Mouse (Mus musculus): Measurements from ENCODE around the gene Atp8b2. TPM values are rescaled to one million over a fixed set of nuclear protein-coding genes. Genes with fewer than 3 reads are reported as not detected.

The Atp8b2 gene
- total RNA-seq, 2 experiments from 2014 or later: 112 to 129 TPM

- DNase-seq (ENCODE audit: extremely low spot score in 1 of 2, low spot score in 2 of 2): no peak
- no peak for TF ChIP-seq CTCF (IDR thresholded peaks at IDR 0.05)
- Histone ChIP-seq H3K27ac (no peak overlapping the region), H3K4me3 (no peak overlapping the region)
- intact Hi-C loops (cut with DNase I): no loop called here
Measured at GRCm38 (mm10) chr3:89896571-89896970, 66.7 kb downstream of the Atp8b2 start.

GRCm38 (mm10) chr3:89892517-89893106 is 70.7 kb downstream of the Atp8b2 start:
- Histone ChIP-seq H3K4me3 (no peak overlapping the region), H3K27ac (no peak overlapping the region)
- DNase-seq (ENCODE audit: extremely low spot score in 1 of 2, low spot score in 2 of 2): no peak
- intact Hi-C loops (cut with DNase I): no loop called here
- no peak for TF ChIP-seq CTCF (IDR thresholded peaks at IDR 0.05)

- Histone ChIP-seq H3K27ac (no peak overlapping the region), H3K4me3 (no peak overlapping the region)
- DNase-seq (ENCODE audit: extremely low spot score in 1 of 2, low spot score in 2 of 2): no peak
- no peak for TF ChIP-seq CTCF (IDR thresholded peaks at IDR 0.05)
- intact Hi-C loops (cut with DNase I): no loop called here
Measured at GRCm38 (mm10) chr3:89891696-89892095, 71.6 kb downstream of the Atp8b2 start.

- intact Hi-C loops (cut with DNase I): no loop called here
- no peak for DNase-seq (ENCODE audit: extremely low spot score in 1 of 2, low spot score in 2 of 2)
- H3K4me3 ChIP-seq: no peak overlapping the region
- no peak overlapping the region for H3K27ac ChIP-seq
- no peak for TF ChIP-seq CTCF (IDR thresholded peaks at IDR 0.05)
Measured at GRCm38 (mm10) chr3:89889841-89890430, 73.4 kb downstream of the Atp8b2 start.

Small RNA genes lying within 50 kb of the gene (microRNA-seq; reads per million reads assigned to microRNA genes)
- 0 reads per million in 2 experiments for gene Mir7669

Other genes starting within 250 kb of the Atp8b2 start
- 100 to 1,000 TPM; 140 to 151 TPM for gene Adar, start 248.5 kb downstream of the Atp8b2 start, total RNA-seq (2021)
- 10 to 100 TPM; 29.0 to 29.3 TPM for gene Chrnb2, start 198.9 kb downstream of the Atp8b2 start, total RNA-seq (2021)
- 10 to 100 TPM; 83.9 to 90.7 TPM for gene Ube2q1, start 189.9 kb downstream of the Atp8b2 start, total RNA-seq (2021)
- gene She, start 132.1 kb downstream of the Atp8b2 start, total RNA-seq (2021): 1 to 10 TPM; 3.1 to 3.7 TPM
- gene Il6ra, start 50.3 kb downstream of the Atp8b2 start, total RNA-seq (2021): 1 to 10 TPM; 3.7 to 4.4 TPM
- 100 to 1,000 TPM in 1 of 2 experiments, 10 to 100 TPM in 1; 97.6 to 106 TPM for gene Hax1, start 35.3 kb upstream of the Atp8b2 start, total RNA-seq (2021)
- 10 to 100 TPM; 95.2 to 98.7 TPM for gene 4933434E20Rik, start 88.1 kb upstream of the Atp8b2 start, total RNA-seq (2021)
- 100 to 1,000 TPM; 180 to 197 TPM for gene Ubap2l, start 89.1 kb upstream of the Atp8b2 start, total RNA-seq (2021)
- 100 to 1,000 TPM; 182 to 193 TPM for gene Tpm3, start 109.1 kb upstream of the Atp8b2 start, total RNA-seq (2021)
- gene Nup210l, start 140.6 kb upstream of the Atp8b2 start, total RNA-seq (2021): under 1 TPM; 0.36 to 0.42 TPM